Mouse (Mus musculus): ENCODE data around the gene Isca2. TPM values are rescaled to one million over a fixed set of nuclear protein-coding genes. Genes with fewer than 3 reads are reported as not detected.

The Isca2 gene
- polyA plus RNA-seq, 1 experiment from 2014 or later: 133 TPM

DNA sequence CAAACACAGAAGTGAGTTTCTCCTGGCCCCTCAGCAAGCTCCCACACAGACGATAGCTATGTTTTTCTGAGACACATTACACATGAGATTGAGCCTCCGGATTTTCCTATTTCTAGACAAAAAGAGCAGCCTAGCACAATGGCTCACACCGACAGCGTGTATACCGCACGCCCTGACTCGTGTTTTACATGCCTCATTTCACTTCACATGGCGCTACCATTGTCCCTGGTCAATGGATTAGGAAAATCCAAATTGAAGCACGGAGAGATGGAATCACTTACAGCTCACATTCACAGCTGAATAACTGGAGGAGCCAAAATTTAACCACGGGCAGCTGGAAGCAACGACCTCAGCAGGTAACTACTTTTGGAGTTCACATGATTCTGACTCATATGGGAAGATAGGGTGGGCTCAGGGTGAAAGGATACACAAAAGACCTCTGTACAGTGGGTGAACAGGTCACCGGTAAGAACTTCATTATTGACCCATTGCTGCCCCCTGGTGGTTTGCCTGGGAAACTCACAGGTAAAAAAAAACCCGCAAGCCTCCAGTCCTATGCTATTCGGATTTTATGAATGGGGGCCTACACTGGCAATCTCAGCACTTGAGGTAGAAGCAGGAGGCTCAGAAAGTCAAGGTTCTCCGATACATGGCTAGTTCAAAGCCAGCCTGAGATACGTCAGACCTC lies 17.9 kb upstream of the Isca2 start:
- WGBS: 63% methylated on average over 16 of the region's 16 CpGs
- H3K4me3 ChIP-seq: no peak overlapping the region
- H3K27me3 ChIP-seq (replicated peaks): no peaks in the 10 kb centered on the region
- H3K36me3 ChIP-seq: peaks cover 48% of the 10 kb centered on the region
- H3K4me1 ChIP-seq: no peaks in the 10 kb centered on the region
- ATAC-seq (ENCODE audit: extremely low read depth, insufficient number of reproducible peaks, low FRiP score, low TSS enrichment): no peak
- H3K9me3 ChIP-seq: no peaks in the 10 kb centered on the region
- H3K9ac ChIP-seq: no peak overlapping the region
- no peak overlapping the region for H3K27ac ChIP-seq (replicated peaks)
- H3K4me2 ChIP-seq: no peak overlapping the region

DNA sequence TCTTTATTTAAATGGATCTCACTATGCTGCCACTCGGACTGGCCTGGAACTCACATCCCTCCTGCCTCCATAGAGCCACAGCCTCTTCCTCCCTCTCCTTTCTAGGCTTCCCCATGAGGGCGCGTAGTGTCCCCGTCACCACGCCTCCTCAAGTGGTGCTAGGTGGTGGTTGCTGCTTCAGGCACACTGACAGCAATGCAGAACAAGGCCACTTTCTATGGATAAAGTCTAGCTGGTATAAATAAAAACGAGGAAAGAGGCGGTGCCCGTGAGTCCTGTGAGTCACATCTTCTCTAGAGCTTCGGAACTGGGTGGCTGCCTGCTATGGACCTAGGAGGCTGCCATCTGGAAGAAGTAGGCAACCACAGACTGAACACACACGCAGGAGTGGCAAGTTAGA lies 17.0 kb upstream of the Isca2 start:
- Histone ChIP-seq H3K4me2 (no peak overlapping the region), H3K9ac (no peak overlapping the region; the same call in 1 of the 2 replicates), H3K4me1 (peaks cover 2% of the 10 kb centered on the region; the same call in 1 of the 2 replicates), H3K4me3 (no peak overlapping the region), H3K27ac (replicated peaks) (no peak overlapping the region), H3K27me3 (replicated peaks) (no peaks in the 10 kb centered on the region), H3K36me3 (peaks cover 56% of the 10 kb centered on the region), H3K9me3 (no peaks in the 10 kb centered on the region)
- 81% methylated on average over 10 of the region's 10 CpGs for WGBS
- ATAC-seq (ENCODE audit: extremely low read depth, insufficient number of reproducible peaks, low FRiP score, low TSS enrichment): no peak

DNA sequence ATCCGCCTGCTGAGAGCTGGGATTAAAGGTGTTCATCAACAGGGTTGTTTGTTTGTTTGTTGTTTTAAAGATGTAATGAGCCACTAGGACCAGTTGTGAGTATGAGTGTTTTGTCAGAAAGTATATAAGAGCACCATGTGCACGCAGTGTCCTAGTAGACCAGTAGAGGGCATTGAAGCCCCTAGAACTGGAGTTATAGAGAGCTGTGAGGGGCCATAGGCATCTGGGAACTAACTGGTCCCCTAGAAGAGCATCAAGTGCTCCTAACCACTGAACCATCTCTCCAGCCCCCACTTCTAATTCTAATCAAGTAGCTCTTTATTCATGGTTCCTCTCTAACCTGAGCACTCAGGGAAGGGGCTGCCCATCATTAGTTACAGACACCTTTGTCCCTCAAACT lies 14.0 kb upstream of the Isca2 start:
- H3K27ac ChIP-seq (replicated peaks): no peak overlapping the region
- 82% methylated on average over 2 of the region's 2 CpGs for WGBS

DNA sequence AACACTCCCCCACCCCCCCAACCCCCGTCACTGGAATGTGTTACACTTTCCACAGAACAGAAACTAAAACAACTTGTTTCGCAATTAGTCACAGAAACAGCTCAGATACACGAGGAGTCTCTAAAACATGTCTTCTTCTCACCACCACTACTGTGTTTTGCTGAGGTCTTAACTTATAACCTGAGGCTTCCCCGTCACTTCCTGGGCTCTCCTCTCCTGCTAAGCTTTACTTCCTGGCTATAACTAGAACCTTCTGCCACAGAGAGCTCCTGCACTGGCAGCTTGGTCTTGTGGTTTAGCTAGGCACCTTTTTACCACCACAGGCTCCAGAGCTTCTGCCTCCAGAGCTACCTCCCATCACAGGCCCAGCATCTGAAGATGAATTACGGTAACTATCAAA lies 10.5 kb upstream of the Isca2 start:
- peaks cover 23% of the 10 kb centered on the region for H3K4me1 ChIP-seq
- no peak overlapping the region for H3K4me2 ChIP-seq
- no peak overlapping the region for H3K4me3 ChIP-seq
- H3K27ac ChIP-seq (replicated peaks): no peak overlapping the region
- no peaks in the 10 kb centered on the region for H3K9me3 ChIP-seq
- ATAC-seq (ENCODE audit: extremely low read depth, insufficient number of reproducible peaks, low FRiP score, low TSS enrichment): no peak
- H3K36me3 ChIP-seq: peaks cover 73% of the 10 kb centered on the region
- no peak overlapping the region for H3K9ac ChIP-seq
- H3K27me3 ChIP-seq (replicated peaks): no peaks in the 10 kb centered on the region
- WGBS: 84% methylated on average over 5 of the region's 5 CpGs

More for the DNA sequence above, 14.0 kb upstream of the Isca2 start:
- Histone ChIP-seq H3K27me3 (replicated peaks) (no peaks in the 10 kb centered on the region), H3K4me1 (peaks cover 10% of the 10 kb centered on the region), H3K36me3 (peaks cover 78% of the 10 kb centered on the region), H3K9me3 (no peaks in the 10 kb centered on the region), H3K4me2 (no peak overlapping the region), H3K4me3 (no peak overlapping the region), H3K9ac (no peak overlapping the region)
- ATAC-seq (ENCODE audit: extremely low read depth, insufficient number of reproducible peaks, low FRiP score, low TSS enrichment): no peak

DNA sequence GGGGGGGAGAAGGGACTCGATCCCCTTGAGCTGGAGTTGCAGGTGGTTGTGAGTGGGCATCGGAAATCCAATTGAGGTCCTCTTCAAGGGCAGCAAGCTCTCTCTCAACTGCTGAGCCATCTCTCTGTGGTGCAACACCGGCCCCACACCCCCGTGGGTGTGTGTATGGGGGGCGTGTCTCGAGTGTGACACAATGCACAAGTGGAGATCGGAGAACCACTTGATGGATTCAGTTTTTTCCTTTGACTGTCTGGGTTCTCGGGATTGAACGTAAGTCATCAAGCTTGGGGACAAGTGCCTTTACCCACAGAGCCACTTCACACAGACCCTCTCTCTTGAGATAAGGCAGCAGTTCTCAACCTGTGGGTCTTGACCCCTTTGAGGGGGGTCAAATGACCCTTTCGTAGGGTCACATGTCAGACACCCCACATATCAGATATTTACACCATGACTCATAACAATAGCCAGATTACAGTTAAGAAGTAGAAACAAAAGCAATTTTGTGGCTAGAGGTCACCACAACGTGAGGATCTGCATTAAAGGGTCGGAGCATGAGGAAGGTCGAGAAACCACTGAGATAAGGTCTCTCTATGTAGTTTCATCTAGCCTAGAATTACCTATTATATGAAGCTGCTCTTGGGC lies 9.4 kb upstream of the Isca2 start:
- H3K27ac ChIP-seq (replicated peaks): no peak overlapping the region
- H3K9me3 ChIP-seq: no peaks in the 10 kb centered on the region
- H3K4me1 ChIP-seq: peaks cover 23% of the 10 kb centered on the region
- peaks cover 66% of the 10 kb centered on the region for H3K36me3 ChIP-seq
- no peak overlapping the region for H3K4me2 ChIP-seq
- WGBS: 58% methylated on average over 13 of the region's 13 CpGs
- ATAC-seq (ENCODE audit: extremely low read depth, insufficient number of reproducible peaks, low FRiP score, low TSS enrichment): no peak
- H3K9ac ChIP-seq: no peak overlapping the region
- H3K4me3 ChIP-seq: no peak overlapping the region
- H3K27me3 ChIP-seq (replicated peaks): no peaks in the 10 kb centered on the region

DNA sequence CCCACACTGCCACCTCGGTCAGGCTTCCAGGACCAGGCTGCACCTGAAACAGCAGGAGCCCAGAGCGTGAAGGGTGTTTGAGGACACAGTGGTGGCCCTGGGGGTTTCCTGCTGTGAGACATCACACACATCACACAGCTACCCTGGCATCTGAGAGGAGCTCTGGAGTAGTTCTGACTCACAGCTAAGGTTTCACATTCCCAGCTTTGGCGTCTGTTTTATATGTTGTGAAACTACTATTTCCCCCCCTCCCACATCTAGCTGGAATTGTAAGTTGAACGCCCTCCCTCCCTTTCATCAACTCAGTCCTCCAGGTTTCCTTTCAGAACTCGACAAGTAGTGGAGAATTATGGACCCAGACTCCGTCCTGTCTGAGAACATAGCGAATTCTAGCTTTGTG lies 8.3 kb upstream of the Isca2 start:
- H3K4me3 ChIP-seq: no peak overlapping the region
- H3K36me3 ChIP-seq: peaks cover 64% of the 10 kb centered on the region
- H3K4me1 ChIP-seq: peaks cover 23% of the 10 kb centered on the region
- no peaks in the 10 kb centered on the region for H3K27me3 ChIP-seq (replicated peaks)
- H3K9ac ChIP-seq: no peak overlapping the region
- H3K27ac ChIP-seq (replicated peaks): no peak overlapping the region
- ATAC-seq (ENCODE audit: extremely low read depth, insufficient number of reproducible peaks, low FRiP score, low TSS enrichment): no peak
- no peaks in the 10 kb centered on the region for H3K9me3 ChIP-seq
- 79% methylated on average over 7 of the region's 7 CpGs for WGBS
- H3K4me2 ChIP-seq: no peak overlapping the region

DNA sequence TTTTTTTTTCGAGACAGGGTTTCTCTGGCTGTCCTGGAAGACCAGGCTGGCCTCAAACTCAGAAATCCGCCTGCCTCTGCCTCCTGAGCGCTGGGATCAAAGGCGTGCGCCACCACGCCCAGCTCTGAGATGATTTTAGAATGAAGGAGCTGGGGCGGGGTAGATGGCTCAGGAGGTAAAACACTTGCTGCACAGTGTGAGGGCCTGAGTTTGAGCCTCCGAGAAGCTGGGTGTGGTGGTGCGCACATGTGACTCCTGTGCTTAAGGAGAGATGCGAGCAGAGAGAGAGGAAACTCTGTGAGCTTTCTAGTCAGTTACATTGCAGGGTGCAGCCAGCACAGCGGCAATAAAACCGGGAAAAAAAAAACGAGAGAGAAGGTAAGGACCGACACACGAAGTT lies 7.5 kb upstream of the Isca2 start:
- Histone ChIP-seq H3K9me3 (no peaks in the 10 kb centered on the region), H3K9ac (no peak overlapping the region), H3K4me2 (no peak overlapping the region), H3K4me3 (no peak overlapping the region), H3K36me3 (peaks cover 58% of the 10 kb centered on the region), H3K27me3 (replicated peaks) (no peaks in the 10 kb centered on the region), H3K27ac (replicated peaks) (no peak overlapping the region), H3K4me1 (peaks cover 23% of the 10 kb centered on the region)
- WGBS: 87% methylated on average over 15 of the region's 15 CpGs
- no peak for ATAC-seq (ENCODE audit: extremely low read depth, insufficient number of reproducible peaks, low FRiP score, low TSS enrichment)

DNA sequence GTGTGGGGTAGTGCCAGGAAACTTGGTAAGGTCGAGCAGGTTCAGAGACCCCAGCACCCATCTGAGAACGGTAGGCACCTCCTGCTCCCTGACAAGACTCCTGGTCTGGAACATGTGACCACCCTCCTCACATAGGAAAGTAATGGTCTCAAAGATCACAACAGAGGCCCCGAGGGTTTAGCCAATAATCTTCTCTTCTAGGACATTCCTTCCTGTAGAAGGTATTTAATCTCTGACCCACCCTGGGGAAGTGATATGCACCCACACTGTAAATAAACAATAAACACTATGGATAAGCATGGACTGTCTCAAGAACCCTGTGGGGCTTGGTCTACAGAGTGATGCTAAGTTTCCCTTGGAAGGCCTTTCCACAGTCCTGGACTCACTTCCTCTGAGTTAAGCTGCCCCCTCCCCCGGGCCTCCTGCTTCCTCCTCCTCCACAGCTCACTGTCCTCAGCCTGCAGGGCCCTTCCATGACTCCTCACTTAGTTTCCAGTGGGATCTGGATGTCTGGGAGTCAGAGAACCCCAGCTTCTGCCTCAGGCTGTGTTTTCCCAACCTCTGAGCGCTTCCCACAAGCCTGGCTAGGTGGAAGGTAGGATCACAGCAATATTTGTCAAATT lies 6.8 kb upstream of the Isca2 start:
- H3K4me3 ChIP-seq: no peak overlapping the region
- H3K9me3 ChIP-seq: no peaks in the 10 kb centered on the region
- WGBS: 60% methylated on average over 5 of the region's 5 CpGs
- no peaks in the 10 kb centered on the region for H3K27me3 ChIP-seq (replicated peaks)
- no peak overlapping the region for H3K9ac ChIP-seq
- peaks cover 23% of the 10 kb centered on the region for H3K4me1 ChIP-seq
- ATAC-seq (ENCODE audit: extremely low read depth, insufficient number of reproducible peaks, low FRiP score, low TSS enrichment): no peak
- peaks cover 53% of the 10 kb centered on the region for H3K36me3 ChIP-seq
- 0 out of 2 replicates have a peak overlapping the region, but pooled peaks have one; percentile 8 for H3K27ac ChIP-seq (replicated peaks)
- no peak overlapping the region for H3K4me2 ChIP-seq

DNA sequence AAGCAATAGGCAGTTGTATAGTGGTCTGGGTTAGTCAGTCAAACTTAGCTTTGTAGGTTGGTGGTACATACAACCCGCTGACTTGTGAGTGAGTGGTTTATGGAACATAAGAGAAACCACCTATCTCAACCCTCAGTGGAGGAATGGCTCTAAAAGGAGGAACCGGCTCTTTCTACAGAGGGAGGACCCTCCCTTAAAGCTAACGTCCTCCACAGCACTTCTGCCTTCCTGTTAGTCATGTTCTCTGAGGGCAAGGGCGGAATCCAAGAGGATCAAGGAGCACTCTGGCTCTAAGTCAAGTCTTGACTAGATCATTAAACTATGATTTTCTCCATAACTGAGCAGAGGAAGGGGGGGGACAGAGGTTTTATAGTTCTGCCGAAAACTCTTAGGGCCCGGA lies 5.5 kb upstream of the Isca2 start:
- no peak for ATAC-seq (ENCODE audit: extremely low read depth, insufficient number of reproducible peaks, low FRiP score, low TSS enrichment)
- H3K4me3 ChIP-seq: no peak overlapping the region
- no peaks in the 10 kb centered on the region for H3K27me3 ChIP-seq (replicated peaks)
- no peak overlapping the region for H3K27ac ChIP-seq (replicated peaks)
- H3K4me1 ChIP-seq: peaks cover 27% of the 10 kb centered on the region
- no peak overlapping the region for H3K4me2 ChIP-seq
- H3K9me3 ChIP-seq: no peaks in the 10 kb centered on the region
- no peak overlapping the region for H3K9ac ChIP-seq
- peaks cover 48% of the 10 kb centered on the region for H3K36me3 ChIP-seq
- WGBS: 76% methylated on average over 6 of the region's 6 CpGs

DNA sequence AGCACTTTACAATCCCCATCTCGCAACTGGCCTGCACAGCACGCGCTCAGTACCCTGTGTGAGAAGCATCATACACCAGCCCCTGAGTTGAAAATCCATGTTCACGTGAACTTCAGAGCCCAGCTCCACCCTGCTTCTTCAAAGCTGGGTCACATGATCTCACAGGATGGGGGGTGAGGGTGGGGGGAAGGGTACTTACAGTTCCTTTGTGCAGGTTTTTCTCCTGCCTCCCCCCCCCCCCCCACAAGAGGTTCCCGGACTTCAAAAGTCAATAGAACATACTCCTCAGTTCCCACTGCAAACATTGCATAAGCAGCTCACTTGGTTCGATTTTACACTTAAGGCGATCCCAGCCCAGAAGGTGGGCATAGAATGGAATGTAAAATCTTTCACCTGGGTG lies 3.4 kb upstream of the Isca2 start:
- Histone ChIP-seq H3K36me3 (peaks cover 30% of the 10 kb centered on the region), H3K4me2 (no peak overlapping the region), H3K27me3 (replicated peaks) (no peaks in the 10 kb centered on the region), H3K9me3 (no peaks in the 10 kb centered on the region), H3K4me1 (peaks cover 37% of the 10 kb centered on the region), H3K27ac (replicated peaks) (no peak overlapping the region), H3K9ac (no peak overlapping the region), H3K4me3 (no peak overlapping the region)
- no peak for ATAC-seq (ENCODE audit: extremely low read depth, insufficient number of reproducible peaks, low FRiP score, low TSS enrichment)
- WGBS: 82% methylated on average over 7 of the region's 7 CpGs

DNA sequence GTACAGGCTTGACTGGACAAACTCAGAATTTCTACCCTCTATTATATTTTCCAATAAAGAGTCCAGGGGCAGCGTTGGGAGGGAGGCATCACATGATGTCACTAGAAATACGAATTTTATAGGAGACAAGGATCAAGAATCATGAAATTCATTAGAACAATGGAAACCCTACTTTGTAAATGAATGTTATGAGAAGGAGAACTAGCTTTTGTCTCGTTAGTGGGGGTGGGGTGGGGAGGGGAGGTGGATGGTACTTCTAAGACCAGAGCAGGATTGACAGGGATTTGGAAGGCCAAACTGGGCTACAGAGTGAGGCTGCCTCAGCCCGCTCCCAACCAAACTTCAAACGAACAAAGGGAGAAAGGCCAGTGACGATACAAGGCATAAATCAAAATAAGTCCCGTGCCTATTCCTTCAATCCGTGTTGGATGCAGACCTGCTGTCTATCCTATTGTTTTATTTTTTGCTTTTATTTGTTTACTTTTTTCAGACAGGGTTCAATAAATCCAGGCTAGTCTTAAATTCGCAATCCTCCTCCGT lies 1.0 kb upstream of the Isca2 start:
- Histone ChIP-seq H3K27me3 (replicated peaks) (no peaks in the 10 kb centered on the region), H3K36me3 (peaks cover 30% of the 10 kb centered on the region), H3K27ac (replicated peaks) (peak overlapping the region; percentile 96), H3K9ac (peak overlapping the region; percentile 90), H3K4me1 (peaks cover 30% of the 10 kb centered on the region), H3K4me2 (peak overlapping the region; percentile 76), H3K4me3 (peak overlapping the region; percentile 80), H3K9me3 (no peaks in the 10 kb centered on the region)
- no peak for ATAC-seq (ENCODE audit: extremely low read depth, insufficient number of reproducible peaks, low FRiP score, low TSS enrichment)
- 7% methylated on average over 10 of the region's 10 CpGs for WGBS

All from heart, embryonic 13.5 days (tissue).